Mouse (Mus musculus) embryonic fibroblast, embryonic 13.5 days (primary cell): ENCODE results near the gene Cyp4f18.
"Not testable (repeated sequence)": the region's sequence is repeated elsewhere in the genome, so short reads cannot be mapped to it uniquely, and the experiment has no call there.

Experiments
- CTCF ChIP-seq: IDR thresholded peaks from 2 replicates; pipeline ENCODE4 v1.5.1; 2011; ENCODE audit warnings: mild to moderate bottlenecking, control low read depth, low read length, moderate library complexity, borderline replicate concordance; ENCODE audit not compliant: insufficient read depth
- POLR2A ChIP-seq: IDR thresholded peaks from 2 replicates; pipeline ENCODE4 v1.6.1; 2011; ENCODE audit warnings: low read depth, mild to moderate bottlenecking, control low read depth, low read length, moderate library complexity

GRCm38 (mm10) chr8:72019022-72019421 is 9.6 kb upstream of the Cyp4f18 start:
- not testable (repeated sequence) for TF ChIP-seq CTCF, POLR2A
